Mouse (Mus musculus) common myeloid progenitor, adult 5-6 weeks (primary cell): ENCODE results near the gene Mmp14. TPM values are rescaled to one million over a fixed set of nuclear protein-coding genes. Genes with fewer than 3 reads are reported as not detected.
A peak's percentile ranks its signal among the peaks of the same experiment; 100 is the strongest.

Experiments
- ATAC-seq: replicated peaks from 2 replicates; pipeline ENCODE4 v1.8.0; 2016; ENCODE audit warnings: low read depth, mild to moderate bottlenecking, moderate TSS enrichment, inconsistent platforms; ENCODE audit not compliant: poor library complexity, severe bottlenecking
- total RNA-seq: library from RNA; stranded (forward); fragments of 200-1000, 187-1606 nt; gene quantifications from 2 replicates; pipeline ENCODE4 v1.2.3, GENCODE M21; 2017

Gene Mmp14
- 12.5 and 18.6 TPM in 2 replicates for total RNA-seq

GRCm38 (mm10) chr14:54431334-54432077 is at the start of gene Mmp14:
Gene Mmp14 (plus strand): TSS chr14:54431612.
- no peak for ATAC-seq

- ATAC-seq = no peak
These were observed 49.6 kb upstream of the Mmp14 start for GRCm38 (mm10) chr14:54381816-54382215.

- no peak for ATAC-seq
These were observed 48.8 kb upstream of the Mmp14 start for GRCm38 (mm10) chr14:54382641-54383040.

GRCm38 (mm10) chr14:54383355-54383771 is 48.0 kb upstream of the Mmp14 start:
- ATAC-seq = peak; percentile 65

- peak; percentile 61 for ATAC-seq
These were observed 47.0 kb upstream of the Mmp14 start for GRCm38 (mm10) chr14:54384396-54384795.

- ATAC-seq = no peak
These were observed 45.3 kb upstream of the Mmp14 start for GRCm38 (mm10) chr14:54385968-54386618.

- ATAC-seq = no peak
These were observed 43.9 kb upstream of the Mmp14 start for GRCm38 (mm10) chr14:54387546-54387945.

- ATAC-seq = no peak
These were observed 40.6 kb upstream of the Mmp14 start for GRCm38 (mm10) chr14:54390843-54391242.

- ATAC-seq = no peak
These were observed 37.6 kb upstream of the Mmp14 start for GRCm38 (mm10) chr14:54393794-54394193.

- no peak for ATAC-seq
These were observed 37.1 kb upstream of the Mmp14 start for GRCm38 (mm10) chr14:54394309-54394708.

GRCm38 (mm10) chr14:54396685-54397084 is 34.7 kb upstream of the Mmp14 start:
- no peak for ATAC-seq

- ATAC-seq = peak; percentile 39; the same call in 1 of the 2 replicates
These were observed 33.4 kb upstream of the Mmp14 start for GRCm38 (mm10) chr14:54397872-54398527.

GRCm38 (mm10) chr14:54398528-54398916 is 32.9 kb upstream of the Mmp14 start:
- ATAC-seq = 0 out of 2 replicates have a peak, but pooled peaks have one; percentile 22

- no peak for ATAC-seq
These were observed 32.5 kb upstream of the Mmp14 start for GRCm38 (mm10) chr14:54398921-54399382.

- ATAC-seq = no peak
These were observed 29.7 kb upstream of the Mmp14 start for GRCm38 (mm10) chr14:54401723-54402122.

GRCm38 (mm10) chr14:54408336-54409056 is 22.9 kb upstream of the Mmp14 start:
- ATAC-seq = no peak

- ATAC-seq = peak; percentile 61
These were observed 22.3 kb upstream of the Mmp14 start for GRCm38 (mm10) chr14:54409057-54409645.

GRCm38 (mm10) chr14:54409980-54410810 is 21.2 kb upstream of the Mmp14 start:
- peak; percentile 30; the same call in 1 of the 2 replicates for ATAC-seq

GRCm38 (mm10) chr14:54412000-54412576 is 19.3 kb upstream of the Mmp14 start:
- ATAC-seq = no peak
